Mouse (Mus musculus) spleen, postnatal 10 days (tissue): Measurements from ENCODE around the gene Cactin.
A peak's percentile ranks its signal among the peaks of the same experiment; 100 is the strongest.

Experiments used
- DNase-seq, 2 experiments: peaks; one replicate each; pipeline ENCODE4 v3.0.0; 2021 to 2022; ENCODE audit warnings: low spot score in 2 of 2

The Cactin gene

DNA sequence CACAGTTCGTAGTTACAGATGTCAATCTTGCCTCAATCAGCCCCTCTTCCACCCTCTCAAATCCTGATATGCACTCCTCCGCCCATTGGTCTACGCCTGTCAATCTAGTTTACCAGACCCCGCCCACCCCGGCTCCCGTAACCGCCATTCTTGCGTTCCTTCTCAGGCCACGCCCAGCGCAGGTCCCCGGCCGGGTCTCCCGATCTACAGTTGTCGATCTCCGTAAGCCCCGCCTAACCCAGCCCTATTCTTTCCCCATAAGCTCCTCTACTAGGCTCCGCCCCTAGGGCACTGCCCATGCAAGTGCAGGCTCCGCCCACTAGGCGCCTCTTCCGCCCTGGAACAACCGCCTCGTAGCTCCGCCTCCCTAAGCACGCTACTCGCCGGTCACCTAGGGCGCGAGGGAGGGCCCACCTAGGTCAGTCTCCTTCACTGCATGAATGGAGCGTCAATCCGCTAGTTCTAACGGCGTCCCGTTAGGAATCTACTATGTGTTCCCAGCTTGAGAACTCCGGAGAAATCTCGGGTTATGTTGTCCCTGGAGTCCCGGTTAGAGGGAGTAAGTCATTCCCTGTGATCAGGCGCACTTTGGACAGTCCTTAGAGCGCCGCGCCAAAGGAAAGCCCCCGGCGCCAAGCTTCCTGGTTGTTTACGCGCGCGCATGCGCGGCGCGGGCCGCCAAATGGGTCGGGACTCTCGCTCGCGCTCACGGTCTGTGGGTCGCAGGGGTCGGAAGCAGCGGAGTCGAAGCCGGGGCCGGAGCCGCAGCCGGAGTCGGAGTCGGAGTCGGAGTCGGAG, at the start of gene Cactin:
Cactin (plus strand) TSS at position 554 of the 798 bp plus-strand sequence.
- DNase-seq = peak; percentile 96 to 99

DNA sequence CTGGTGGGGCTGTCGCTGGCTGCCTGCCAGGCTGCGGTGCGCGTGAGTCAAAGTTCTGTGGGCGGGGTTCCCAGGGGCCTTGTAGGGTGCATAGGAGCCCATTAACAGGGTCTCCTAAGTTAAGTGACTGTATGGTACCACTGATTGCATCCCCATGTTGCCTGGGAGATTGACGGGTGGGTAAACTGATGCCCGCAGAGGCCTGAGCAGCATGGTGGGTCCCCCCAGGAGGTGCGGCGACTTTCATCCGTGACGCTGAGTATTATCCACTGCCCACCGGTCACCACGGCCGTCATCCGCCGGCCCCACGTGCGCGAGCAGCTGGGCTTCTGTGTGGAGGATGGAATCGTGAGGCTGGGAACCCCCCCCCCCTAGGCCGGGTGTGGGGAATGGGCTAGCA, 48.5 kb upstream of the Cactin start:
- DNase-seq = no peak

DNA sequence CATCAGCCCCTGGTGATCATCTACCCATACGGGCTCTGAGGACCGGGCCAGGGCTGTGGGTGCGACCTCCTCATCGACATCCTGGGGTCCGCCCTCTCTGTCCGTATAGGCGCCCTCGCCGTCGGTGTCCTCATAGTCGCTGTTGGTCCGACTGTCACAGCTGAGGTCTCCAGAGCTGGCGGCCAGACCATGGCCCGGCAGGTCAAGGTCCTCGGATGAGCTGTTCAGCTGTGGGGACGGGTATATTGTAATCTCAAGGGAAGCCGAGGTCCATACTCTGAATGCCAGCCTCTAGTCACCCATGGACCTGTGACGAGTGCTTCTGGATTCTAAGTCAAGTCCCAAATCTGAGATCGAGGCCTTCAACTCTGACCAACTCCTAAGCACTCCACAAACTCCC, 47.1 kb upstream of the Cactin start:
- no peak for DNase-seq

DNA sequence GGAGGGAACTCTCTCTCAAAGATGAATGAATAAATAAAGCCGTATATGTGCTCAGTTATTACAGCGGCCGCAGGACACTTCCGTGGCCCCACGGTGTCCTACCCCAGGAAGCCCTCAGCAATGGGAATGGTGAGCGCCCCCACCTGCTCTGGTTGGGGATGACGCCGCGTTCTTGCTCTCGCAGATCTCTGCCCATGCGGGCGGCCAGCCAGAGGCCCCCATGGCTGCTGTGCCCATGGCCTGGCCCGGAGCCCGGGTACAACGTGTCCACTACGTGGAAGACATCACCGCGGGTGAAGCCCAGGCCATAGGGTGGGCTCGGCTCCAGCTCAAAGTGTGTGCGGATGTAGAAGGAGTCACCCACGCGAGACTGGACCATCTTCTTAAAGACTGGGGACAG, 43.2 kb upstream of the Cactin start:
- DNase-seq = no peak

DNA sequence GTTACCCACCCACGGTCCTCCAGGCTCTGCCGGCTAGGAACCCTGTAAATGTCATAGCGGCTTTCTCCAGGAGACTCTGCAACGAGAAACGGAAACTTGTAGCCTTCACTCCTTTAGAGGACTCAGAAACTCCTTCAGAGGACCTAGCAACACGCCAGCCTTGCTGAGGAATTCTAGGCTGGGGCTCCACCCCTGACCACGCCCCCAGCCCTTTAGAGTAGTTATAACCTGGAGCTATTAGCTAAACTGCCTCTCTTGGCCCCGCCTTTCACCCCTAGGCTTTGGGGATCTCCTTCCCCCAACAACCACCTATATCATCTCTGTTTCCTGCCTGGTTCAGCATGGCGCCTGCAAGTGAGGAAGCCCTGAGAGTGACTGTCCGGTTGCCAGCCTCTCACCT, 41.4 kb upstream of the Cactin start:
- no peak for DNase-seq

DNA sequence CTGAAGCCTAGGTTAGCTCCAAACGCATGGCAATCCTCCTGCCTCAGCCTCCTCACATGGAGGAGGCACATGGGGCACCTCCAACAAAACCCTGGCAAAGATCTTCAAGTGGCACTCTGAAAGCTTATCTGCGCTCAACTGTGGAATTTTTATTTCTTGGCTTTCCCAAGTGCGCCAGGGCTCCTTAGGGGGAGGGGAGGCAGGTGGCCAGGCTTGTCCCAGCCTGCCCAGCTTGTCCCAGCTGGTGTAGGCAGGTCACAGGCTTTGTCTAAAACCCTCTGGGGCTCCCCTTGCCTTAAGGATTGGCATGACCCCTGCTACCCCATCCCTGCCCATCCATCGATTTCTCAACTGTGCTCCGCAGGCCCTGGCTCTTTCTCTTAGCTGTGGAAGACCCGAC, 36.7 kb upstream of the Cactin start:
- no peak for DNase-seq

DNA sequence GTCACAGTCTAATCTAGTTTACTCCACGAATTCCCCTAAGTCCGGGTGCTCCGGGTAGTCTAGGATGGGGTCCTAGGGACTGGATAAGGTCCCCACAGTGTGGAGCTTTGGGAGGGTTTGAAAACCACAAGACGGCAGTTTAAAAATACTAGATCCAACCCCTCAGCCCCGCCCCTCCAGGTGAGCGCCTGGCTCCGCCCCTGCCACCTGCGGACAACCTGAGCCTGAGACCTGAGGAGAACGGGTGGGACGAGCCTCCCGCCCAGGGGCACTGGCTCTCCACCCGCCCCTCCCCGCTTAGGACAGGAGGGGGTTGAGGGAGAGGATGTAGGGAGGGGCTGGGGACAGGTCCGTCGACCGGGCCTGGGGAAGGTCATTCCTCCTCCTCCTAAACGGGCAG, 36.2 kb upstream of the Cactin start:
- DNase-seq = no peak

DNA sequence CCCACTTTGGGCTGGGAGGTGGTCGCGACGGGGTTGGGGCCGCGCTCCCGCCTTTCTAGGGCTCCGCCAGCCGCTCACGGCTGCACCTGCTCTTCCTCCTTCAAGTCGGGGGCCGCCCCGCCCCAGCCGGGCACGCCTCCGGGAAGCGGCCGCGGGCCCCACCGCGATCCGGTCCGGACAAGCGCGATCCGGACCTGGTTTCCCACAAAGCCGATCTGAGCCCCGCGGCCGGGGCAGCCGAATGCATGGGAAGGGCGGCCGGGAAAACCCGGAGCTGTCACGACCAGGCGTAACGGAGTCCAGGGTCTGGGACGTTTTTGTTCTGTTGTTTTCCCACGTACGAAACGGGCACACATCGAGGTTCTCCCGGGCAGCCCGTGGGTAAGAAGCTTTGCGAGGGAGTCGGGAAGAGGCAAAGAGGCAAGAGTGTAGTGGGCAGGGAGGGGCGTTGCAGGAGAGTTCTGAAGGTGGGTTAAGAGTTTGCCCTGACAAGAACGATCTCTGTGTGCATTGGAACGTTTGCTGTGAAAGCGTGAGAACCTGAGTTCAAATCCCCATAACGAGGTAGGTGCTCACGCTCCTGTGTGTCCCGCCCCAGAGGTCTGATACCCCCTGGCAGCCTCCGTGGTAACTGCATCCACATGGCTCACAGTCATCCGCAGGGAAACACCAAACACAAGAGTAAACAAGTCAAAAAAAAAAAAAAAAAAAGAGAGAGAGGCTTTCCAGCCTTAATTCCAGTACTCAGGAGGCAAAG, 35.0 kb upstream of the Cactin start:
- peak; percentile 91 to 94 for DNase-seq

DNA sequence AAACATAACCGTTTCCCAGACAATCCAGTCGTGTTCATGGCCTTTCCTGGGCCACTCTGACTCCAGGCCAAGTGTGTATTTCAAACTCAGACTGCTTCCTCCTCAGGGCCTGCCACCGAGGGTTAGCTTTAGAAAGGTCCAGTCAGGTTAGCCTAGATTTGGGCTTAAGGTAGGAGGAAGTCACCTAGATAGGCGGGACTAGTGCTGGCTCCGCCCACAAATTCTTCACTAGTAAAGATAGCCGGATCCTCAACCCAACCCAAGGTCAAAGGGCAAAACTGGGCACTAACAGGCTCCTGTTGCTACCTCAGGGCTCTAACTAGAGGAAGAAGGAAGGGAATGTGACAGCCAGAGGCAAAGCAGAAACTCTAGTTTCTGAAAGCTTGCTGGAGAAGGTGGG, 34.3 kb upstream of the Cactin start:
- peak in 1 of 2 experiments; percentile 53 for DNase-seq

DNA sequence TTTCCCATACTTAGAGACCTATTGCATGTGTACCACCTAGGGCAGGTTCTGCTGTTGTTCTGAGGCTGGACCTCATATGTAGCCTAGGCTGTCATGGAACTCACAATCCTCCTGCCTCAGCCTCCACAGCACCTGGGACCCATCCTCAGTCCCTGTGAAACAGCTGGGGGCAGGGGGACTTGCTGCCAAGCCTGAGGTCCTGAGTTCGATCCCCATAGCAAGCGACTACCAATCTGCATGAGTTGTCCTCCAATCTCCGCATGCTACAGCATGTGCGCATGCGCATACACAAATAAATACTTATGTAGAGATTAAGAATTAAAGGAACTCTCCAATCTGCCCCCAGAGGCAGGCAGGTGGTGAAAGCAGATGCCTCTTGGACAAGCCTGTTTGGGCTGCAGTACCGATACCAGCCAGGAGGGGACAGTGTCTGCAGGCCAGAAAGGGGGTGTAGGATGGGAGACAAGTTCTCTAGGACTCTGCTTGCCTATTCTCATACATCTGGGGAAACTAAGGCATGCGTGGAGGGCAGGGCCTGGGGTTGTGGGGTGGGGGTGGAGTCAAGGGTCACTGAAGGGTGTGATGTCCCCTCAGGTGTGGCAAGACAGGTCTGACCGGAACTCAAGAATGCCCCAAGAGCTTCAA, 33.3 kb upstream of the Cactin start:
- peak; percentile 78 to 90 for DNase-seq

DNA sequence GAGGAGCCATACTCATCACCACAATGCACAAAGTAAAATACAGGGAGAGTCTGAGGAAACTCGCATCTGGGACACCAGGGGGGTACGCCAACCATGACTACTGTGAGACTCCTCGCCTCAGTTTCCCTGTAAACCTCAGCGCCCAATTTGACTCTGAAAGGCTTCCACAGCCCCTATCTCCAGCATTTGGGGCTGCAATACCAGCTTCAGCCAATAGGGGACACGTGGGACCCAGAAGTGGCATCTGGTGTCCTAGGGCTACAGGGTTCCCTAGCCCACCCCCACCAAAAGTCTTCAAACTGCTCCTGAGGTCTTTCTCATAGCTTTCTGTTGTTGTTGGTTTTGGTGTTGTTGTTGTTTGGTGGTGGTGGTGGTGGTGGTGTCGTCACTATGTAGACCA, 32.3 kb upstream of the Cactin start:
- DNase-seq = peak; percentile 62 to 81

DNA sequence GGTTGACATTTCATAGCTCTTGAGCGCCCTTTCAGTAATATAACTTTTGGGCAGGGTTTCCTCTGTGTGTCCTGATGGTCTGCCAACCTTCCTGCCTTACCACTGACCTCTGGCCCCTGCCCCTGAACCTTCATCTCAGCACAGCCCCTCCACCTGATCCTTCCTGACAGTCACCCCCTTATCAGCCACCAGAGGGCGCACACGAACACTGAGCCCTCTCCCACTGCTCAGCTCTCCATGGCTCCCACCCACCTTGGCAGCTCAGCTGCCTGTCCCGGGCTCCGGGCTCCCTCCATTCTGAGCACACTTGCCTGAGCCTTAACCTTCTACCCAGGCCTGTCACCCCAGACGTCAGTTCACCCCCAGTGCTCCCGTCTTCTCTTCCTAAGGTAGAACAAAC, 31.6 kb upstream of the Cactin start:
- DNase-seq = peak in 1 of 2 experiments; percentile 79

DNA sequence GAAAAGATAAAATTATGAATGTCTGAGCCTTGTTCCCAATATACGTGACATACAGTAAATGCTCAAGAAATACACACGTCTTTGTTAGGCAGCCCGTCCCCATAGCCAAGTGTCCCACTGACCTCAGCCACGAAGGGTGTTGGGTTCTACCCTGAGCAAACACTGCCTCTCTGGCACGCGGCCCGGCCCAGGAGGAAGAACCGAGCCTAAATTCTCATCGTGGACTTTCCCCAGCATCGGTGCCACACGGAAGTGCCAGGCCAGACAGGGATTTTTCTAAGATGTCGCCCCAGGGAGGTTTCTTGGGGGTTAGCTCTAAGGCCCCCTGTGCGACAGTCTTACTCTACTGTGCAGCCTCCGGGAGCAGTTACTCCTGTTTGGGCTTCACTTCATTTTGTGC, 31.1 kb upstream of the Cactin start:
- DNase-seq = no peak

DNA sequence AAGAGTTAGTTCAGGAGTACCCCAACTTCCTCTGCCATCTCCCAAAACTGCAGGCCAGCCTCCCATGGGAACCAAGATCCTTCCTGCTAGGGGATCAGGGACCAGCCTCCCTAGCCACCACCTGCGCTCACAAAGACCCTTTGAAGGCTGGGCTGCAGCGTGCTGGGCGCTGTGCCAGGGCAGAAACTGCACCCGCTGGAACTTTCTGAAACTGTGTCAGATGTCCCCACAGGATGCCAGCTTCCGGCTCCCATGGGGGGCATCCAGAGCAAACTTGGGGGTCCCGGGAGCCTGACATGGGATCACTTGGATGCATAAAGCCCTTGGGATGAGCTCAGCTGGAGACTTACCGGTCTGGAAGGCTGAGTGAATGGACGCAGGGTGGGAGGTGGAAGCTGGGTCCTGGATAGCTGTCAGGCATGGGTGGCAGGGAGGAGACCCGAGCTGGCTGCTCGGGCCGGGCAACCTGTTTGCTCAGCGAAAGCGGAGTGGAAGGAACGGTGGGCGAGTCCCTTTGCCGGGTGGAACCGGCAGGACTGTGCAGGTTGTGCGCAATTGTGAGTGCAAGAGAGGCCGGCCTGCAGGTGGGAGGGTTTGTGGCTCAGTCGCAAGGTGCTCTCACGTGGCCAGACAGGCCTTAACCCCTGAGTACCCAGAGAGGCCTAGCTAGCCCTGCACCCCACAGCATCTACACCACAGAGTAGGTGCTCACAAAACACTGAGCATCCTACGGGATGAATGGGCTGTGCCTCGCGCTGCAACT, 30.0 kb upstream of the Cactin start:
- DNase-seq = no peak

DNA sequence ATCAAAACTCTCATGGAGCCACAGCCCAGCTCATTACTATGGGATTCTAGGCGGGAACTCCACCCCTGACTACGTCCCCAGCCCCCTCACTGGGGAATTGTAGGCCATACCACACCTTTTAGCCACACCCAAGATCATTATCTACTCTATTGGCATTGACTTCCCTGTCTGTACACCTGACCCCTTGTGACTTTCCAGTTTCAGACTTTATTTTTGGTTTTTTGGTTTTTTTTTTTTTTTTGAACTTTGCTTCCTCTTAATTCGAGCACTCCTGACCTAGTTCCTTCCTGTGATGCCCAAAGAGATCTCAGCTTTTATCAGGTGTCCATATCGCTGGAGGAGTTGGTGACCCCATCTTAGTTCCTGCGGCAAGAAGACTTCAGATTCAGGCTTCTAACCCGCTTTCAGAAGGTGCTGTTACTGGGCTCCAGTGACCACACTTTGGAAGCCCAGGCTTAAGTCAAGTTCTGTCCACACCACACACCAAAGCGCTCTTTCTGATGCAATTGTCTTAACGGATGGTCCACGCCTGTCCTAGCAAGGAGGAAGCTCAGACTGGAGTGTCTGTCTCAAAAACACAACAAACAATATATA, 29.3 kb upstream of the Cactin start, which contains the start of gene Tjp3:
Tjp3 (minus strand) TSS at position 71 of the 594 bp plus-strand sequence.
- DNase-seq = no peak

DNA sequence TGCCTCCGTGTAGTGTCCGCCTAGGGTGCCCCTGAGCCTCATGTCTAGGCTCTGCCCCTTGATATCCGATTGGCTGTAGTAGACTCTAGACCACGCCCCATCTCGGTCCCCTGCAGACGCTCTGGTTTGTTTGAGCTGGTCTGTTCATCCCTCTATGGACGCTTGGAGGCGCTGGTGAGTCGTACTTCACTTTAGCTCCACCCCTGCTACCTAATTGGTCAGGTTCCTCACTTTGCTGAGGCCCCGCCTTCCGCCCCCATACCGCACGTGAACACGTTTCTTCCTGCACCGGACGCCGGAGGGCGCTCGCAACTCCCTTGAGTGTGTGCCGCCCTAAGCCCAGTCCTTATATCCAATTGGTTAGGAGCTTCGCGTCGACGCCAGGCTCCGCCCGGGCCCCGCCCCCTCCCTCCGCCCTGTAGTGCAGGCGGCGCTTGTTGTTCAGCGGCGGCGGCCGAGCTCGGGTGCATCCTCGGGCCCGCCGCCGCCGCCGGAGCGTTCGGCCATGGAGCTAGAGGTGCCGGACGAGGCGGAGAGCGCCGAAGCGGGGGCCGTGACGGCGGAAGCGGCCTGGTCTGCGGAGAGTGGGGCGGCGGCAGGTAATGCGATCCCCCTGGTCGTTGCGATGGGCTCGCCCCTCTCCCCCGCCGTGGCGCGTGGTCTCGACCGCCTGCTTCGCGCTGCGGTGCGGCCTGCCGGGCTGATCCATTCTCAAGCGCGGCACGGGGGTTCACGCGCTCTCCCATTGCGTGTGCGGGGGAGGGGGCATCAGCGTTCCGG, 28.2 kb upstream of the Cactin start, which contains the start of gene Pip5k1c:
Pip5k1c (plus strand) TSS at position 410 of the 780 bp plus-strand sequence.
- peak; percentile 98 to 99 for DNase-seq

DNA sequence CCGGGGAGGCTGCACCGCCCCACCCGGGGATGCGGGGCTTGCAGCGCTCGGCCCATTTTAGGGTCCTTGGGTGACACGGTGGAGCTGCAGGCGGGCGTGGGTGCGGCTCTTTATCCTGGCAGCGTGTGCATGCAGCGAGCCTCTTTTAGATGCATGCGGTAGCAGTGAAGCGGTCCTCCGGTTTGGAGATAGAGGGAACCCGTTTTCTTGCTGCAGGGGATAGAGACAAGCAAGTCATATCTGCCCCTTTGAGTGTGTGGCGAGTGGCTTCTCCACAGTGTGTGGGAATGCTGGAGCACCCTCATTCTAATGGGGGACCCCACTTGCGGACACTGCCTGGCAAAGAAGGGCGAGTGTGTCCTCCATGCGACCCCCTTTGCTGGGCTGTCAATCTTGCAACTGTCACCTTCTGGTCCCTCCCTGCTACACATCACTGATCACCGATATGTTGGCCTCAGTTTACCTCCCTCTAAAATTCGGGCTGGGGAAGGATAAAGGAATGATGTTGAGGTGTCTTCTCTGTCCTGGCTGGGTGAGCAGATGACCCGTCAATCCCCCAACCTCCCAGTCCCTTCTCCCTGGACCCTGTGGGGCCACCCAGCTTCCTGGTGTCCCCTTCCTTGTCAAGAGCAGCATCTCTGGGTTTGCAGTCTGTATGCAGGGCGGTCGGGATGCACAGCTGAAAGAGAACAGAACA, 27.4 kb upstream of the Cactin start:
- no peak for DNase-seq

DNA sequence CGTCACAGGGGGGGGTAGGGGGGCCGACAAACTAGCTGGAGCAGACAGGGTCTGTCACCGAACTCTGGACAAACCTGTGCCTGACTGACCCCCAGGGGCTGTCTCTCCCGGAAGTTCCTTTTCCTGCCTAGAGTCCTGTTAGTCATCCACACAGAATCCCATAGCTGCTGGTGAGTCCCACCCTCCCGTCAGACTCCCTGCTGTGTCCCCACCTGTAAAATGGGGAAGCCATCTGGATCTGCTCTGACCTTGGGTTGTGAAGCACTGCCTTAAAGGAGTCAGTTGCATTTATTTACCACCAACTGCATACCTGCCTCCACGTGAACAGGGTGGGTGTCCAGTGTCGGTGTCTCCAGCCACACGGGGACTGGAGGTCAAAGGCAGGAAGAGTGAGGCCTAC, 26.5 kb upstream of the Cactin start:
- DNase-seq = no peak

DNA sequence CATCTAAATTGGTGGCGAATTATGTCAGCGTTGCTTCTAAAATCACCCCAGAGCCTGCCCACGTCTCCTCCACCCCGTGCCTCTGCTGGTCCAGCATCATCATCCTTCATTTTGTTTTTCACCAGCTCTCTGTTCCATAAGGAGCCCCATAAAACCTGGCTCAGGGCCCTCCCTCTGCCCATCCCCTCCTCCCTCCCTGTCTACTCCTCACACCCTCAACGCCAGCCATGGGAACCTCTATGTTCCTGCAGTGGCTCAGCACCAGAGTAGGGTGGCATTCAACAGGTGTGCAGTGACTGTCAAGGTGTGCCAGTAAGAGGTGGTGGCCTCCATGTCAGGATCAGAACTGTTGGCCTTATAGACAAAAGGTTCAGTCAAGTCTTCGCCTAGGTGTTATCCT, 25.7 kb upstream of the Cactin start:
- no peak for DNase-seq

DNA sequence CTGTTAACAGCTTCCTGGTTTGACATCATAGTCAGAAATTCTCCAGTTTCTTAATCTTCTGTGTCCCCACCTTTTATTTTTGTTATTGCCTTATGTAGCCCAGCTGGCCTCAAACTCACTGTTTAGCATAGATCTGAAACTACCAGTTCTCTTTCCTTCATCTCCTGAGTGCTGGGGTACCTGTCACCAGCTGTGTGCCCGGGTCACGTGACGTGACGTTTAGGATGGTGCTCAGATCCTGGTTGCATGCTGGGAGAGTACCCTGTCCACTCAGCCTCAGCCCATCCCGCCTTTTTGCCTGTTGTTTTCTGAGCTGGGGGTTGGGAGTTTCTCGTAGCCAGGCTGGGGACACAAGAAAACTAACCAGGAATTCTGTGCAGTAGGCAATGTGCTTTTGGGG, 23.7 kb upstream of the Cactin start:
- peak in 1 of 2 experiments; percentile 64 for DNase-seq
